Mouse (Mus musculus): ENCODE measurements at regions not wholly inside any gene's neighbourhood (a gene's known extent, or its start where the extent isn't known, plus 50 kb on each side); places are given as distances from the start of the nearest gene placed in this dataset.

DNA sequence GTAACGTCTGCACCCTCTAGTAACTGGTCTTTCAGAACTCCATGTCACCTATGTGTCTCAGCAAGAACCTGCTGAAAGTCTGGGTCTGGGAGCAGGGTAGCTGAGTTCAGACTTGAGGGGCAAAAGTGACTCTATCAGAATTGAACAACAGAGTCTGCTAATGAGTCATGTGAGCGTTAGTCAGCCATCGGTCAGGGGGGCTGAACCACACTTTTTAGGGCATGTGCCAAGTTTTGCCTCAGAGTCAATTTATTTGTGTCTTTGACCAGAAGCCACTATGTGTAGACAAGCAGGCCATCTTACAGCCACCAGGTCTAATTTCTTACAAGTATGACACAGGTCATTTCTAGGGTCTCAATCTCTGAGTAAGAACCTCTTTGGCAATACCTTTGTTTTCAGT, 115.9 kb upstream of the Gm11146 start:
- in situ Hi-C loops (cut with MboI, MseI) = loop anchor here (10.0 kb wide), 1 partner anchor 1153 kb away; no protein-coding TSS in a partner anchor

DNA sequence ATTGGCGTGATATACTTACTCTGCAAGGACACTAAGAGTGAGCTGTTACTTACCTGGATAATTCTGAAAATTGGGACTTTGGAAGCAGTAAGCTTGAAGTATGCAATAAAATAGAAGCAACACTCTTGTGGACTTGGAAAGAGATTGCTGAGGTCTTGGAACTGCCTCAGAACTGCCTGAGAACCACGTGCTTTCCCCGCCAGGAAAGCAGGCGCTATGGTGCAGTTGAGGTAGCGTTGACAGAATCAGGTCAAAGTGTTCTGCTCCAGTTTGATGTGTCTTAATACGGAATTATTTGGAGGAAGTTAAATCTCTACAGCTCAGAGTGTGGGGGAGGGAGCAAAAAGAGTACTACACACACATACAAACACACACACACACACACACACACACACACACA, 102.8 kb upstream of the Gm11146 start:
- in situ Hi-C loops (cut with MboI, MseI) = no loop called here

DNA sequence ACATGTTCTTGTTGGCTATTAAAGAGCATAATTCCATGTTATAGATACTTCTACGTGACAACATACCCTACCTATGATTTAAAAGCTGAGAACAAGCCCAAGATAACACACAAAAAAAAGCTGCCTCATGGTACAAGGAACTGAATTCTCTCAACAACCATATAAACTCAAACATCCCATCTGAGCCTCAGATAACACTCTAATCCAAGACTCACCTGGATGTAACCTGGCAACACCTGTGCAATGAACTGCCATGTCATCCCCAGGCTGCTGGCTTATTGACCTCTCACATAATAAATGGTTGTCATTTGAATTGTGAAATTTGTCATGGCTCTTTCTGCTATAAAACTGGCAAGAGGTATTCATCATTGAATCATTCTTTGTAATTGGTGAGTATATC, 93.5 kb upstream of the Gm11146 start:
- in situ Hi-C loops (cut with MboI, MseI) = no loop called here

DNA sequence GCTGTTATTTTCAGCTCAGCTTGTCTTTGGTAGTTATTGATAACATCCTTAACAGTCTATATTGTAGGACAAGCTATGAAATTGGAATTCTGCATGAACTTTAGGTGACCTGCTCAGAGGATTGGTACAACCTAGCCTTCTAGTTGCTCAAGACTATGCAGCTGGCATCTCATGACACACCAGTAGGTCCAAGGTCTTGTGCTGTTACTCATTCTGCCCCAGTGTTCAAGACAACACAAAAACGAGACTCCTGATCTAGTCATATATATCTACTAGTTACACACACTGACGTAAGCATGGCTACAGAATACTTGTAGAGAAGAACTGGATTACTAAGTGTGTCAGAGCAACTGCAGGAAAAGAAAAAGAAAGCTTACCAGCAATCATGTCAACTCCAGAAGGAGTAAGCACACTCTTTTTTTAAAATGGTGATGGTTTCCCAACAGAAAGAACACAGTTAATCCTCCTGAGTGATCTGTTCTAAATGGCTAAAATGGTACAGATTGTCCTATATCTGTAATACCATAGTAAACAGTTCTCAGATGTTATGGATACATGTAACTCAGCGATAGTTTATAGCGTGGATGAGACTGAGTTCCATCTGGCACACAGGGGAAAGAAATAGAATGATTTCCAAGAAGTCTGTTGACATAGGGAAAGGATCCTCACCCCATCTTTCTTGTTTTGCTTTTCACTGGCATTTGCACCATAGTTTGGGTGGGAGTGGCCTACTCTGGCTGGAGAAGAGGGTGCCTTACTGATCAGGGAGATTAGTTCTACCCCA, 85.4 kb upstream of the Gm11146 start:
- in situ Hi-C loops (cut with MboI, MseI) = no loop called here

DNA sequence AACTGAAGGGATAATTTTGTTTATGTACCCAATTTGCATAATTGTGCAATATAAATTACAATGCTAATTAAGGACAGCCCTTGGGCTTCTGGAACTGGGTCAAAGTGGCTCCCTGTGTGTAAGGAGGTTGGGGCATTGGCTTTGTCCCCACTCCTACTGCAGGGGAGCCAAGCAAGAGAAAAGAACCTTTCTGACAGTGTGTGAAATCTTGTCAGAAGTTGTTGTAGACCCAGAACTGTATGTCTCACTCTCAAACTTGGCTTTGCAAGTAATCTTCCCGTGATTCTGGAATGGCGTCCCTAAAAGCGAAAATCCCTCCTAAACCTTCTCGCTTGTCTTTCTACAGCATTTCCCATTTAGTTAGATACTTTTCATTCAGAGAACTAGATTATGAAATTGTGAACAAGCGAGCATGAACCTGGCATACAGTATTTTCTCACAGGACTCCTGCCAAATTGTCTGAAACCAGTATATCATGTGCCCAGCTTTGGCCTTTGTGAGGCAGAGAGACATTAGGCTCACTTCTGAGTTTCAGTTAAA, 83.8 kb upstream of the Gm11146 start:
- in situ Hi-C loops (cut with MboI, MseI) = no loop called here

DNA sequence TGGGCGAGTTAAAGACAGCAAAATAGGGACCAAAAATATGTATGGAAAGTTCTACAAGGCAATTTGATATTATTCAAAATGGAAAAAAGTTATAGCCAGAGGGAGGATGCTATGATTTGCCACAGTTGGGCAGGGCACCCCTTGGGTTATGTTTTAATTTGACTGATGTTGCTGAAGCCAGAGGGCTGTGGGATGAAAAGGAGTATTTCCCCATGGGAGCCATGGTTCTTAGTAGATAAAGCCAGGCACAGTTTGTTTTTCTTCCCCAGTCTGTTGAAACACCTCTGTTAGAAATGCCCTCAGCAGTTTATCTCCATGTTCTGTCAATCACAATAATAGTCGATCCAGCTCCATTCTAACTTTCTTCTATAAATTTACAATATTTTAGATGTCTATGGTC, 82.6 kb upstream of the Gm11146 start:
- in situ Hi-C loops (cut with MboI, MseI) = no loop called here

DNA sequence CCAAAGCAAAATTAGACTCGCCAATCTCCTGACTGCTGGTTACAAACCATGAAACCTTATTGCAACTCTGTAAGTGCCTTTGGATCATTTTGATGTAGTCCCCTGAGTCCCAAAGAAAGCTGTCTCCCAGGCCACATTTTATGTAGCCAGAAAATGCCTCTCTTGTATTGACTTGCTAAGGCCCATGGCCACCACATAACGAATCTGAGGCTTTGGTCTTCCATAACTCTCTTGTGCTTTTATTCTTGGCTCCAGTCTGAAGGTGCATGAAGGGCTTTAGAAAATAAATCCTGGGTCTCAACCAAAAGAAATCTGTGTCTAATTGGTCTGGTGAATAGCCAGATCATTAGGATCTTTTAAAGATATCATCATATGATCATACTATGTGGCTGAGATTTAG, 77.3 kb upstream of the Gm11146 start:
- in situ Hi-C loops (cut with MboI, MseI) = no loop called here

DNA sequence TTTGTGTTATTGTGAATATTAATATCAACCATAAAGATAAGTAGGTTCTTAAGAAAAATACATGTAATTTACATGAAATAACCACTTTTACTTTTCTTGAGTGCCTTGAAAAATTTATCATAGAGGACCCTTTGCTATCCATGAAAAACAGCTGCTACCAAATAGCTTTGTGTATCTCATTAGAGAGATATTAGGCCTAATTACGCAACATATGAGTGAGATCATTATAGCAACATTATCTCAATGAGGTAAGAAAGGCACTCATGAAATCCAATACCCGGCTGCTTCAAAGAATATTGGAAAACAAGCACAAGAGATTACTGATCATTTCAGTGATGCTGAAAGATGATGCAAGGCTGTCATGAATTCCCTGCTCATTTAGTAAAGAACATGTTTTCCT, 74.9 kb upstream of the Gm11146 start:
- in situ Hi-C loops (cut with MboI, MseI) = no loop called here

DNA sequence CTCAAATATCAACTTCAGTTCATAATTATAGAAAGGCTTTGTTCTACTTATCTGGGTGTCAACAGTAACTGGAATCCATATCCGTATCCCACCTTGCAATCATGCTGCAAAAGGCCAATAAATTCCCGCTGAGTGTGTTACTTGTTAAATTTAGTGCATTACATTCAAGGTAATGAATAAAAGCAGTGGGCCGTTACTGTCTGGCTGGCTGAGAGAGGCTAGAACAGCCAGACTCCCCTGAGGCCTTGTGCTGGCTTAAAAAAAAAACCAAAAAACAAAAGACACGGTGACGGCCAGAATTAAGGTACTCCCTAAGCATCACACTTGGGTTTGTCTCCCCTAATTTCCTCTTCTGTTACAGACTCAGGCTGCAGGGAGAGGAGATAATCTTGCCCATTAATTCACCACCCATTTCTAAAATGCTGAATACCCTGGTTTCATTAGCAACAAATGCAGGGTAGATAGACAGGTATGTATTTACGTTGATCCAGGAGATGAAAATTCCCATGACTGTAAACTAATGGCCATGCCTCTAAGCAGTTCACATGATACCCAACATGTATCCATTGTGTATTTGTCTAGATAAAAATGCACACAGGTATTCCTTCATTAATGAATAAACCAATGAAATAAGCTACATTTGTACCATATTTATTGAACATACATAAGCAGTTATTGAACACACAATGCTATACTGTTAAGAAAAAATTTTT, 74.1 kb upstream of the Gm11146 start:
- in situ Hi-C loops (cut with MboI, MseI) = no loop called here

DNA sequence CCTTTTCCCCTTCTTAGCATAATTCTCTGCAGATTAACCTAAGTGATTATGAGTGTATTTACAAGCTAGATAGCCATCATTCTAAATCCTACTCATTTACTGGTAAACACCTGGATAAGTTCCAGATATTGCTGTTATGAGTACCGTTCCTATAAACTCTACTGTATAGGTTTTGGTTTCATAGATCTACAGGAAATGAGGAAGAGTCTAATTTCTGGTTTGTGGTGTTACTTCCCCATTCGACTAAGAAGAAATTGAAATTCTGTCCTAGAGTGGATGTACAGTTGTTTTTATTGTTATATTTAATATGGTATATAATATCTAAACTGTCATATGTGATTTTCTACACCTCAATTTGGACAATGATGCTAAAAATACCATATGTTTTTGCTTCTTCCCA, 69.4 kb upstream of the Gm11146 start:
- in situ Hi-C loops (cut with MboI, MseI) = no loop called here

DNA sequence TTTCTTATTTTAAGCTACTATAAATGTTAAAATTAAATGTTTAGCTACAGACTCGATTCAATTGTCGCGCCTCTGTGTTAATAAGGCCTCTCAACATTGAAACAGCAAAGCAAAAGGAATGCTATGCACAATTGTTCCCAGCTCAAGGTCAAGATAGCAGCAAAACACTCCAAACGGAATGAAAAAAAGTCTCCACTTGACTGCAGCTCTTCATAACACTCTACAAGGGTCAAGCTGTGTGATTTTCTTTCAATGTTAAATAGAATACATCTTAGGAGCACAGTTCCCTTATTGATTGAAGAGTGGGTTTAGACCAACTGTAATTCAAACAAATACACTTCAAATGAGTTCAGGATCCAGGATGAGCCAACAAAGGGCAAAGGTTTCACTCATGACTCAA, 63.9 kb upstream of the Gm11146 start:
- in situ Hi-C loops (cut with MboI, MseI) = no loop called here

DNA sequence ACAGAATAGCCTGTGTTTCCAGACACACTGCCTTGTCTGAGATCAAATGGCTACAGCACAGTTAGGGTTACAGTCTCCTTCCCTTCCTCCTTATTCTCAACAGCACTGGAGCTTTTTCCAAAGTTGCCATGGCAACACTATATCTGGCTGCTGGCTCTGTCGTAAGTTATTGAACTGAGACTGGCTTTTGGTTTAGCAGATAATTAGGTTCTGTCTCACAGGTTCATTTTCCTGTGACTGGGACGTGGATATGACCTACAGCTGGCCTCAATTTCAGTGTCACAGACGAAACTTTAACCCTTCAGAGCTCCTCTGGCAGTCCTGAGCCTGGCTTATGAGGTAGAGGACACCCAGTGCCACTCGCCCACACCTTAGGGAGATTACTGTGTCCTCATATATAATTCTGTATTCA, 60.2 kb upstream of the Gm11146 start:
- in situ Hi-C loops (cut with MboI, MseI) = no loop called here

DNA sequence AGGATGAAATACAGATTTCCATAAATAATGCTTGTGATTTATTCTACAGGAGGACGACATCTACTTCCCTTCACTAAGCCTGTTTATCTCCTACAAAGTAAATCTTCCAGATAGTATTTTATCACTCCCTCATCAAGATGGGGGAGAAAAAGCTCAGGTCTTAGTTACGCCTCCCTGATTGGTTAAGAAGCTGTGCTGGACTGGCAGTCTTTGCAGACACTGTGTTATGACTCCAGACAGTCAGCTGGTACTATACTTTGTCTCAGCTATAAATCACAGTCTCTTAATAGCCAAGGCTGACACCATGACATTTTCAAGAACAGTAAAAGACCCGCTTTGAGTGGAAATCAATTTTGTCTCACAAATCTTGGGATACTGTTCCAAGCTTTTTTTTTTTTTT, 51.4 kb upstream of the Gm11146 start:
- in situ Hi-C loops (cut with MboI, MseI) = no loop called here

Data from regulatory T cell (primary cell).